Mouse (Mus musculus) hindbrain, embryonic 15.5 days (tissue): Measurements from ENCODE around the gene Alyref. TPM values are rescaled to one million over a fixed set of nuclear protein-coding genes. Genes with fewer than 3 reads are reported as not detected.

ENCODE experiments used
- ATAC-seq: fragments of 200-750 bp; cut with Nextera tagmentation; 2 replicates; pipeline ENCODE4 v1.8.0; 2017; ENCODE audit warnings: low read depth, moderate number of reproducible peaks, moderate TSS enrichment; ENCODE audit not compliant: low FRiP score
- H3K27ac ChIP-seq: fragments of 300-500 bp; sonication (generic); replicated peaks from 2 replicates; pipeline ENCODE4 v1.5.1; 2015; ENCODE audit warnings: mild to moderate bottlenecking, inconsistent platforms
- H3K27me3 ChIP-seq: fragments of 300-500 bp; sonication (generic); 2 replicates; pipeline ENCODE4 v1.6.1; 2015; ENCODE audit warnings: control low read depth, inconsistent platforms
- H3K36me3 ChIP-seq: fragments of 300-500 bp; sonication (generic); 2 replicates; pipeline ENCODE4 v1.6.1; 2015; ENCODE audit warnings: control low read depth, inconsistent platforms
- H3K4me1 ChIP-seq: fragments of 300-500 bp; sonication (generic); replicated peaks from 2 replicates; pipeline ENCODE4 v1.6.1; 2015; ENCODE audit warnings: control low read depth, inconsistent platforms
- H3K4me2 ChIP-seq: fragments of 300-500 bp; sonication (generic); 2 replicates; pipeline ENCODE4 v1.6.1; 2015; ENCODE audit warnings: moderate library complexity, mild to moderate bottlenecking, inconsistent platforms
- H3K4me3 ChIP-seq: fragments of 300-500 bp; sonication (generic); 2 replicates; pipeline ENCODE4 v1.5.1; 2015; ENCODE audit warnings: mild to moderate bottlenecking, inconsistent platforms
- H3K9ac ChIP-seq: fragments of 300-500 bp; sonication (generic); 2 replicates; pipeline ENCODE4 v1.6.1; 2015; ENCODE audit warnings: inconsistent platforms
- H3K9me3 ChIP-seq: fragments of 300-500 bp; sonication (generic); 2 replicates; pipeline ENCODE4 v1.6.1; 2016; ENCODE audit warnings: control low read depth, inconsistent platforms
- WGBS: fragments of 180-500 bp; shearing (Covaris S2); methylation state at CpG from one replicate; pipeline ENCODE4 v1.1.7; 2015; 5-methylcytosine and 5-hydroxymethylcytosine counted together
- microRNA-seq: library from miRNA; unstranded; fragments of <30 nt; microRNA quantifications from one replicate; pipeline ENCODE4, GENCODE M21; 2016
- polyA plus RNA-seq: library from polyadenylated mRNA; unstranded; fragments of >200 nt; fragmentation: Nextera tagmentation; extraction: Ambion mirVana; gene quantifications from 2 replicates; pipeline ENCODE4 v1.2.1, GENCODE M21; 2015

Alyref gene
- polyA plus RNA-seq, 1 experiment from 2014 or later, result 251 TPM

- H3K27ac ChIP-seq, result no peak overlapping the region
- no peak for ATAC-seq
- H3K9me3 ChIP-seq, result no peaks in the 10 kb centered on the region
- H3K9ac ChIP-seq, result no peak overlapping the region
- no peak overlapping the region for H3K4me3 ChIP-seq
- peaks cover 26% of the 10 kb centered on the region for H3K4me1 ChIP-seq
- no peak overlapping the region for H3K4me2 ChIP-seq
- 92% methylated on average over 3 of the region's 3 CpGs for WGBS
- H3K36me3 ChIP-seq, result peaks cover 25% of the 10 kb centered on the region
- no peaks in the 10 kb centered on the region for H3K27me3 ChIP-seq
These were observed 52.2 kb downstream of the Alyref start for GRCm38 (mm10) chr11:120545964-120546363.

- H3K36me3 ChIP-seq, result peaks cover 25% of the 10 kb centered on the region
These were observed 55.8 kb downstream of the Alyref start for GRCm38 (mm10) chr11:120542376-120542775.

More at GRCm38 (mm10) chr11:120542376-120542775, 55.8 kb downstream of the Alyref start:
- 85% methylated on average over 6 of the region's 6 CpGs for WGBS
- Histone ChIP-seq H3K9ac (no peak overlapping the region), H3K4me1 (peaks cover 17% of the 10 kb centered on the region), H3K27me3 (no peaks in the 10 kb centered on the region), H3K4me2 (no peak overlapping the region), H3K27ac (no peak overlapping the region), H3K9me3 (no peaks in the 10 kb centered on the region), H3K4me3 (no peak overlapping the region)
- ATAC-seq, result no peak

Small RNA genes within 50 kb of the gene (microRNA-seq; reads per million reads assigned to microRNA genes)
- gene Mir6936, result 1.3 reads per million

Other genes starting within 250 kb of the Alyref start
- 3,943 and 4,131 TPM in 2 replicates for gene Actg1, start 249.8 kb downstream of the Alyref start, polyA plus RNA-seq
- gene Fscn2, start 236.8 kb downstream of the Alyref start, polyA plus RNA-seq, result 0.88 and 1.6 TPM in 2 replicates
- gene Faap100, start 219.6 kb downstream of the Alyref start, polyA plus RNA-seq, result 95.4 and 110 TPM in 2 replicates
- 34.9 and 36.9 TPM in 2 replicates for gene Nploc4, start 160.7 kb downstream of the Alyref start, polyA plus RNA-seq
- not detected in 2 replicates for gene Tspan10, start 155.7 kb downstream of the Alyref start, polyA plus RNA-seq
- 0.22 and 0.51 TPM in 2 replicates for gene Pde6g, start 144.9 kb downstream of the Alyref start, polyA plus RNA-seq
- 11.5 and 12.0 TPM in 2 replicates for gene Oxld1, start 140.3 kb downstream of the Alyref start, polyA plus RNA-seq
- gene Ccdc137, start 140.2 kb downstream of the Alyref start, polyA plus RNA-seq, result 24.8 and 28.9 TPM in 2 replicates
- gene Arl16, start 130.8 kb downstream of the Alyref start, polyA plus RNA-seq, result 61.5 and 64.1 TPM in 2 replicates
- gene Mrpl12, start 113.8 kb downstream of the Alyref start, polyA plus RNA-seq, result 122 and 125 TPM in 2 replicates
- gene Slc25a10, start 106.5 kb downstream of the Alyref start, polyA plus RNA-seq, result 31.7 and 31.9 TPM in 2 replicates
- gene Gcgr, start 67.7 kb downstream of the Alyref start, polyA plus RNA-seq, result 0.41 and 0.75 TPM in 2 replicates
- gene Mcrip1, start 48.6 kb downstream of the Alyref start, polyA plus RNA-seq, result 243 and 246 TPM in 2 replicates
- not detected in 2 replicates for gene Ppp1r27, start 47.2 kb downstream of the Alyref start, polyA plus RNA-seq
- gene P4hb, start 25.1 kb downstream of the Alyref start, polyA plus RNA-seq, result 263 and 274 TPM in 2 replicates
- 492 and 533 TPM in 2 replicates for gene Arhgdia, start 16.7 kb downstream of the Alyref start, polyA plus RNA-seq
- gene Anapc11, start 56 bp upstream of the Alyref start, polyA plus RNA-seq, result 200 and 215 TPM in 2 replicates
- gene Npb, start 10.1 kb upstream of the Alyref start, polyA plus RNA-seq, result 0.71 and 1.1 TPM in 2 replicates
- gene Pcyt2, start 19.6 kb upstream of the Alyref start, polyA plus RNA-seq, result 213 and 226 TPM in 2 replicates
- 43.4 and 45.6 TPM in 2 replicates for gene Sirt7, start 26.9 kb upstream of the Alyref start, polyA plus RNA-seq
- gene Mafg, start 35.2 kb upstream of the Alyref start, polyA plus RNA-seq, result 42.5 and 42.7 TPM in 2 replicates
- gene Pycr1, start 45.4 kb upstream of the Alyref start, polyA plus RNA-seq, result 19.0 and 21.3 TPM in 2 replicates
- gene Myadml2, start 49.8 kb upstream of the Alyref start, polyA plus RNA-seq, result 0.67 and 1.0 TPM in 2 replicates
- gene Notum, start 62.8 kb upstream of the Alyref start, polyA plus RNA-seq, result 2.2 and 2.3 TPM in 2 replicates
- gene Aspscr1, start 74.6 kb upstream of the Alyref start, polyA plus RNA-seq, result 140 and 154 TPM in 2 replicates
- 107 and 109 TPM in 2 replicates for gene Cenpx, start 115.4 kb upstream of the Alyref start, polyA plus RNA-seq
- 74.9 and 81.2 TPM in 2 replicates for gene Lrrc45, start 115.6 kb upstream of the Alyref start, polyA plus RNA-seq
- gene Rac3, start 123.1 kb upstream of the Alyref start, polyA plus RNA-seq, result 540 and 587 TPM in 2 replicates
- 8.8 and 10.4 TPM in 2 replicates for gene Dcxr, start 128.9 kb upstream of the Alyref start, polyA plus RNA-seq
- 0.97 and 2.1 TPM in 2 replicates for gene Cbr2, start 133.7 kb upstream of the Alyref start, polyA plus RNA-seq
- 2.1 and 2.9 TPM in 2 replicates for gene Hmga1b, start 164.4 kb upstream of the Alyref start, polyA plus RNA-seq
- 119 and 141 TPM in 2 replicates for gene Rfng, start 185.8 kb upstream of the Alyref start, polyA plus RNA-seq
- gene Gps1, start 185.9 kb upstream of the Alyref start, polyA plus RNA-seq, result 275 and 300 TPM in 2 replicates
- 45.2 and 48.6 TPM in 2 replicates for gene Dus1l, start 198.0 kb upstream of the Alyref start, polyA plus RNA-seq
- gene Fasn, start 226.2 kb upstream of the Alyref start, polyA plus RNA-seq, result 90.0 and 94.7 TPM in 2 replicates